Mouse (Mus musculus) liver, adult (tissue): ENCODE measurements around the gene 2200002D01Rik.

Experiments used
- GATA4 ChIP-seq: IDR thresholded peaks from 2 replicates; pipeline ENCODE4 v1.6.1; 2014; ENCODE audit warnings: mild to moderate bottlenecking, low read length; ENCODE audit not compliant: insufficient replicate concordance

Gene 2200002D01Rik

GRCm38 (mm10) chr7:29259781-29260730, 11.8 kb upstream of the 2200002D01Rik start:
- no peak for TF ChIP-seq GATA4

- no peak for TF ChIP-seq GATA4
Measured at GRCm38 (mm10) chr7:29257368-29257767, 9.1 kb upstream of the 2200002D01Rik start.

DNA sequence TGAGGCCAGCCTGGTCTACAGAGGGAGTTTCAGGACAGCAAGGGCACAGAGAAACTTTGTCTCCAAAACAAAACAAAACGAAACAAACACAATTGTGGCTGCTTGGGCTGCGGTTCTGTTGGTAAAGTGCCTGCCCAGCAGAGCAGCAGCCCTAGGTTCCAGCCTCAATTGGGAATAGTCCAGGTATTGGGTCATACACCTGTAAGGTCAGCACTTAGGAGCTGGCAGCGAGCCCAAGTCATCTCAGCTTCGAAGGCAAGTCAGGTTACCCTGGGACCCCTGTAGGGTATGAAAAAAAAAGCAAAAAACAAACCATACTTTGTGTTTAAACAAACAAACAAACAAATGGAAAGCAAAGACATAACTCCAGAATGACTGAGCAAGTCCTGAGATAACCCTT, 7.6 kb upstream of the 2200002D01Rik start:
- no peak for TF ChIP-seq GATA4

DNA sequence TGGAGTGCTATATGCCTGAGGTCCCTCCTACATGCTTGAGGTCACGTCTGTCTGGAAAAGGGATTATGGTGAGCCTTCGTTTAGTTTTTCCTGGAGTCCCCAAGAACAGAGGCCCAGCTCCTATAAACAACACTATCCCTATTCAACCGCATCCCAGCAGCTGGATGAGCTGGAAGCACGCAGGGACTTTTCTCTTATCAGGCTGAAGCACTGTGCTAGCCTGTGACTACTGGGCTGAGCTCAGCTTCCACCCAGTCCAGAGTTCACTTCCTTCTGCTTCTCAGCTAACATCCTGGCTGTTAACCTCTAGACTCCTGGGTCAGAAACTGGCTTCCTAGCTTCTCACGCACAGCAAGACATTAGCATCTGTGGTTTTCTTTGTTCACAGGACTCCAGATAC, 5.6 kb upstream of the 2200002D01Rik start:
- peak; percentile 98 for TF ChIP-seq GATA4

GRCm38 (mm10) chr7:29251166-29251565, 2.9 kb upstream of the 2200002D01Rik start:
- TF ChIP-seq GATA4 = no peak

GRCm38 (mm10) chr7:29247706-29248105, 560 bp downstream of the 2200002D01Rik start:
- no peak for TF ChIP-seq GATA4

GRCm38 (mm10) chr7:29247314-29247700, 959 bp downstream of the 2200002D01Rik start:
- no peak for TF ChIP-seq GATA4

DNA sequence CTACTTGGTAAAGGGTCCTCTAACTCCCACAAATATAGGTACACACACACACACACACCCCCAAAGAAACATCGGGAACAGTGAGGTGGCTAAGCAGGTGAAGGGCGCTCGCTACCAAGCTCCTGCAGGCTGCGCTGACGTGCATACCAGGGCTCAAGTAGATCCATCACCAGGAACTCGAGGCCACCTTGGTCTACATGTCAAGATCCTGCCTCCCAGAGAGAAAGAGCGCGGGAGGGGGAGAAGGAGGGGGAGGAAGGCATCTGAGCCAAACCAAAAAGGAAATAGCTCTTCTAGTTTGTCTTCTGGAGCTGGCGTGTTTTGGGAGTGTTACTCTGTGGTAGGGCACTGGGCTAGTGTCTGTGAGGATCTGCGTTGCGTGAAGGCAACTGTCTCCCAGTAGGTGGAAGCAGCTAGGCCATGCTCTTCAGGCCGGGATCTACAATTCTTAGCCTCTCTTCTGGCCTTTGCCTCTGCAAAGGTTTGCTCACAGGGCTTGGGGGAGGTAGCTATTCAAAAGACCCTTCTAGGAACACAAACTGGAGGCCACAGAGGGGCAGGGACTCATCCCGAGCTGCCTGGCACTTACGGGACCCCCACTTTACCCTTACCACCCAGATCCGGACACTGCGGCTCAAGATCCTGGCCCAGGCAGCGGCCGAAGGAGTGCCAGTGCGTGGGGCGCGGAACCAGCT, 1.5 kb downstream of the 2200002D01Rik start:
- TF ChIP-seq GATA4 = no peak

- TF ChIP-seq GATA4 = no peak
Measured at GRCm38 (mm10) chr7:29246015-29246414, 2.3 kb downstream of the 2200002D01Rik start.

DNA sequence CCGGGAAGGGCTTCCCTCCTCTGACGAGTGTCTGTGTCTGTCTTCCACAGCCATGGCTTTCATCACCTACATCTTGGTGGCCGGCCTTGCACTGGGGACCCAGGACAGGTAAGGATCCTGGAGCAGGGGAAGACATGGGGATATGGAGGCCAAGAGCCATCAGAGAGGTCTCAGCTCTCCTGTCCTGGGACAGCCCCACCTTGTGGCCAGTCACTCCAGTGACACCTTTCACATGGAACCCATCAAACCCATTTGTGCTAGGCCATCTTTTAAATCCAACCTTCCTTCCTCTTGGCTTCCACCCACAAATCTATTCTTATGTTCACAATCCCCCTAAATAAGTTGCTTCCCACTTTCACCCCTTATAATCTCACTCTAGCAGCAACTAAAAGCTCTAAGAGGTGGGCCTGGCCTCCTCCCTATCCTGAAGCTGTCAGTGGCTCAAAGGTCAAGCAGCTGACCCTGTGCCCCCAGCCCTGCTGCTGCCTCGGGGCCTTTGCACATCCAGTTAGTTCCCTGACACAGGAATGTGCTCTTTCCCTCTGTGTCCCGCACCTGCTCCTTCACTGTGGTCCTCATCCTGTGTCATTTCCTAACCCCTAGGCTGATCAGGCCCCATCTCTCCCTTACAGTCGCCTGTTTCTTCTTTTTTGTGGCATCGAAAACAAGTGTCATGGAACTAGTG, 3.4 kb downstream of the 2200002D01Rik start:
- no peak for TF ChIP-seq GATA4

DNA sequence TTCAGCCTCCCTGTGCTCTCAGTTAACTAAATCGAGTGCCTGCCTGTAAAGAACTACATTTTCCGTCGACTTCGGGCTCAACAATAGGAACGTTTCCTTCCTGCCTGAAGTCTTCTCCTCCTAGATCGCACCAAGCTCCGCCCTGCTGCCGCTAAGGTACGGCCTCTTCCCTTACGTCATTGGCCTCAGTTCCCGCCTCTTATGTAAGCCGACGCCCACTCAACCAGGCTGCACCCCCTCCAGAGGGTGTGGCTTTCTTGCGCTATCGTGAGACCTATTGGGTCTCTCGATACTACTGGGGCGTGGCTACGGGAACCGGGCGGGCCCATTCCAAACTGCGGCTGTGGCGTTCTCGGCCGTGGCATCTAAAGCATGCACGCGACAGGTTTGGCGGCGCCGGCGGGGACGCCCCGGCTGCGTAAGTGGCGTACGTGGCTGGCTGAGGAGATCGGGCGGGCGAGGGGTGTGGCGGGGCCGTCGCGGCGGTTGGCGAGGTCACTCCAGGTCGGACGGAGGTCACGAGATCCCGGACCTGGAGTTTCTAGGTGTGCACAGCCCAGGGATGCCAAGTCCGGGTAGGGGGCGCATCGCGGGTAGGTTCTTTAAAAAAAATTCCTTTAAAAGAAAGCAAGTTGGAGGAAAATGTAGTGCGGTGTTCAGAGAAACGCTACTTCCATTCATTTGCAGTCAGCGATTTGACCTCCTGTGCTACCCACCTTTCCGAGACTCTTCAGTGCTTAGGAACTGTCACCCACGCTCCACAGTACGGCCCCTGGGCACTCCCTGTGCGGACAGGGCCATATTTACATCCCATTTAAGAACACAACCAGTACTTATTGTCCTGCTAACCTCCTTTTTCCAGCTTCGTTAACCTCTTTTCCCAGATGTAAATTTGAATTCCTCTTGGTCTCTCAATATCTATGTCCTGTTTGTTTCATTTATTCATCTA, 10.0 kb downstream of the 2200002D01Rik start, which contains the start of gene Yif1b:
Yif1b (plus strand) TSS at position 311 of the 949 bp plus-strand sequence.
- TF ChIP-seq GATA4 = peak; percentile 89; the same call in 1 of the 2 replicates

DNA sequence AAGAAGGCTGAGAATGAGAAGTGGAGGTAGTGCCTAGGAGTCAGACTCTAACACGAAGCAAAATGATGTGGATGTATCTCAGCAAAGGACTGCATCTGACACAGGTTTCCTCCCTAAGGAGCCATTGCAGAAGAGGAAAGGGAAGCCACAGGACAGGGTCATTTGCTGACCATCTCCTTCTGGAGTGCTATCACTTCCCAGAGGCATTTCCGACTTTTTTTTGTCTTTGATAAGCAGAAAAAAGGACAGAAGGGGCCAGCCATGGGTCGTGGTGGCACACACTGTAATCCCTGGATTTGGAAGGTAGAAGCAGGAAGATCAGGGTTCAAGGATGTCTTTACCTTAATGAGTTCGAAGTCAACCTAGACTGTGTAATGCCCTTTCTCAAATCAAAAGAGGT, 11.7 kb downstream of the 2200002D01Rik start:
- TF ChIP-seq GATA4 = peak; percentile 98

DNA sequence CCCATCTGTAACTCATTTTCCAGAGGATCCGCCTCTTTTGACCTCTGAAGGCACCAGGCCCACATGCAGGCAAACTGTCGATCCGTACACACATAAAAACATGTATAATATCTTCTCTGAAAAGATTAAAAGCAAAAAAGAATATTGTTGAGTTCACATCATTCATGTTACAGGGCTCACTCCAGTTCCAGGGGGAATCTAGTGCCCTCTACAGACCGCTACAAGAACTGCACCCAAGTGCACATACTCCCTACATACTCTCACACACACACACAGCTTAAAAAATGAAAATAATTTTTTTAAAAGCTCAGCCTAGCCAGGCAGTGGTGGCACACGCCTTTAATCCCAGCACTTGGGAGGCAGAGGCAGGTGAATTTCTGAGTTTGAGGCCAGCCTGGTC, 13.6 kb downstream of the 2200002D01Rik start:
- TF ChIP-seq GATA4 = no peak

GRCm38 (mm10) chr7:29233745-29234144, 14.5 kb downstream of the 2200002D01Rik start:
- peak; percentile 91 for TF ChIP-seq GATA4

DNA sequence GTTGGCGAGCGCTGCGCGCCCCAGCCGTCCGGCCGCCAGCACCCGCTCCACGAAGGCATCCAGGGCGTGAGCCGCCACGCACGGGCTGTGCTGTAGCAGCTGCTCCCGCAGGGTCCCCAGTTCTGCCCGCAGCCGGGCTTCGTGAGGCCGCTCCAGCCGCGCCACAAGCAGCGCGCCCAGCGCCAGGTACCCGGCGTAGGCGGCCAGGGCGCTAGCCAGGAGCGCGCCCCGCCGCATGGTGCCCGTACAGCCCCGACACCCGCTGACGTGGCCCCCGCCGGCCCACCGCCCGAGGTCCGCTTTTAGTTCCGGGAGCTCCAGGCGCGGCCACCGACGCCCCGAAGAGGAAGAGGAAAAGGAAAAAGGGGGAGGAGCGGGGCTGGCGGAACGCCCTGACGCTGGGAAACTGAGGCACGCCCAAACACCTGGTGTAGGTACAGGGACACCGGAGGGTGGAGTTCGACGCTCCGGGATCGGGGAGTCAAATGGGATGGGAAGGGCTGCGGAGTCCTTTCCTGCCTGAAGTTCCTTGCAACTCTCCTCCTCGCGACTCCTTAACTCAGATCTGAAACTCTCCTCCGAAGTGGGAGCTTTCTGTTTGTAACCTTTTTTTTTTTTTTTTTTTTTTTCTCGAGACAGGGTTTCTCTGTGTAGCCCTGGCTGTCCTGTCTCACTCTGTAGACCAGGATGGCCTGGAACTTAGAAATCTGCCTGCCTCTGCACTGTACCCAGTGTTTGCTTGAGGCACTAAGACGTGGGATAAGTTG, 15.8 kb downstream of the 2200002D01Rik start, which contains the start of gene Kcnk6:
Kcnk6 (minus strand) TSS at position 269 of the 767 bp plus-strand sequence.
- TF ChIP-seq GATA4 = peak; percentile 10; the same call in 1 of the 2 replicates
